Mouse (Mus musculus) left cerebral cortex, postnatal 25 days (tissue): ENCODE results near the gene Bfsp1. TPM values are rescaled to one million over a fixed set of nuclear protein-coding genes. Genes with fewer than 3 reads are reported as not detected.
A peak's percentile ranks its signal among the peaks of the same experiment; 100 is the strongest.

Experiments used
- DNase-seq, 2 experiments: peaks; one replicate each; pipeline ENCODE4 v3.0.0; 2022; ENCODE audit warnings: low spot score in 2 of 2, mixed read lengths in 1 of 2
- intact Hi-C: fragments of 180-260 bp; cut with DNase I; formaldehyde crosslinking; loops from one replicate; pipeline ENCODE4 v1.15.1; 2025
- total RNA-seq, 2 experiments: library from RNA; stranded (reverse); gene quantifications; 2 replicates each; pipeline ENCODE4 v1.2.3; 2021

Gene Bfsp1
- total RNA-seq, 2 experiments from 2014 or later = 0.69 to 0.87 TPM

GRCm38 (mm10) chr2:143806924-143807664 is 55.9 kb downstream of the Bfsp1 start:
- intact Hi-C loops = no loop called here
- DNase-seq = no peak

- no peak for DNase-seq
- intact Hi-C loops = no loop called here
Observed at GRCm38 (mm10) chr2:143806140-143806923, 56.6 kb downstream of the Bfsp1 start.

GRCm38 (mm10) chr2:143801097-143801496 is 61.9 kb downstream of the Bfsp1 start:
- no peak for DNase-seq
- intact Hi-C loops = no loop called here

- intact Hi-C loops = no loop called here
- DNase-seq = no peak
Observed at GRCm38 (mm10) chr2:143796335-143797013, 66.5 kb downstream of the Bfsp1 start.

- peak; percentile 34 to 50 for DNase-seq
- intact Hi-C loops = no loop called here
Observed at GRCm38 (mm10) chr2:143795858-143796257, 67.1 kb downstream of the Bfsp1 start.

GRCm38 (mm10) chr2:143789911-143790310 is 73.1 kb downstream of the Bfsp1 start:
- DNase-seq = no peak
- intact Hi-C loops = no loop called here

GRCm38 (mm10) chr2:143780310-143780709 is 82.7 kb downstream of the Bfsp1 start:
- intact Hi-C loops = no loop called here
- DNase-seq = no peak

Other genes with a start within 250 kb of the Bfsp1 start
- gene Dstn, start 52.1 kb upstream of the Bfsp1 start, total RNA-seq = 100 to 1,000 TPM; 171 to 186 TPM
- 10 to 100 TPM; 54.3 to 74.0 TPM for gene Rrbp1, start 148.1 kb upstream of the Bfsp1 start, total RNA-seq
- not detected for gene Banf2, start 169.9 kb upstream of the Bfsp1 start, total RNA-seq